Mouse (Mus musculus): ENCODE results near the gene Tmem11. TPM values are rescaled to one million over a fixed set of nuclear protein-coding genes. Genes with fewer than 3 reads are reported as not detected.
"Not testable (repeated sequence)": the region's sequence is repeated elsewhere in the genome, so short reads cannot be mapped to it uniquely, and the experiment has no call there.

The Tmem11 gene
- polyA plus RNA-seq, 1 experiment, result 13.5 TPM

DNA sequence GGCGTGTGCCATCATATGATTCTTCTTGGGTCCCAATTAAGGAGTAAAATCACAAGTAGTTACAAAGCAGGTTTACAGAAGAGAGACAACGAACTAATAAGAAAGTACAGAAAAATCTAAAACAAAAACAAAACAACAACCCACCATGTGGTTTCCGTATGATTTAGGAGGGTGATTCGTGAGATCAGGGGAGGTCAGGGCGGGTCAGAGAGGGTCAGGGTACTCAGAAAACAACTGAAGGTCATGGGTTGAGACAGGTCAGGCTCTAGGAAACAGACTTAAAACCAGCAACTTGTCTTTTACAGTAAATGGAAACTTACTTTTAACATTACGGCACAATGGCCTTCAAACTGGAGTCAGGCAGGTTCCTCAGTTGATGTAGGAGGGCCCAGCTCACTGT is 11.2 kb upstream of the Tmem11 start:
- Histone ChIP-seq H3K4me1 (no peaks in the 10 kb centered on the region), H3K36me3 (replicated peaks; ENCODE audit: low read length) (no peaks in the 10 kb centered on the region), H3K4me3 (replicated peaks) (no peak overlapping the region), H3K9me3 (peaks cover 3% of the 10 kb centered on the region; the same call in 1 of the 2 replicates), H3K27me3 (replicated peaks) (peaks cover 9% of the 10 kb centered on the region)
- no peak for TF ChIP-seq GATA1 (IDR thresholded peaks at IDR 0.05; ENCODE audit: borderline replicate concordance, low read length)
- TF ChIP-seq FLI1 (IDR thresholded peaks at IDR 0.05; ENCODE audit: low read length), result no peak

DNA sequence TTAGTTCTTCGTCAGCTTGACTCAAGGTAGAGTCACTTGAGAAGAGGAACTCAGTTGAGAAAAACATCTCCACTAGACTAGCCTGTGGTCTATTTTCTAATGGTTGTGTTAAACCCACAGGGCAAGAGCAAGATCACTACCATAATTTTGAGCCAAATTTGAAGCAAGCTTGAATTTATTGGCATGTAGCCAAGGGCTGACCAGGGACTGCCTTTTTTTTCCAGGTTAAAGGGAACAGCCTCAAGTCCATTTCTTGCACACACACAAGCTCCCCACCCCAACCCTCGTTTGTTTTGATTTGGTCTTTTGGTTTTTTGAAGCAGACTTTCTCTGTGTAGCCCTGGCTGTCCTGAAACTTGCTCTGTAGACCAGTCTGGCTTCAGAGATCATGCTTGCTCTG is 10.8 kb upstream of the Tmem11 start:
- Histone ChIP-seq H3K4me1 (no peaks in the 10 kb centered on the region), H3K27me3 (replicated peaks) (peaks cover 9% of the 10 kb centered on the region), H3K4me3 (replicated peaks) (no peak overlapping the region), H3K36me3 (replicated peaks; ENCODE audit: low read length) (no peaks in the 10 kb centered on the region), H3K9me3 (peaks cover 3% of the 10 kb centered on the region; the same call in 1 of the 2 replicates)
- no peak for TF ChIP-seq GATA1 (IDR thresholded peaks at IDR 0.05; ENCODE audit: borderline replicate concordance, low read length)
- TF ChIP-seq FLI1 (IDR thresholded peaks at IDR 0.05; ENCODE audit: low read length), result no peak

DNA sequence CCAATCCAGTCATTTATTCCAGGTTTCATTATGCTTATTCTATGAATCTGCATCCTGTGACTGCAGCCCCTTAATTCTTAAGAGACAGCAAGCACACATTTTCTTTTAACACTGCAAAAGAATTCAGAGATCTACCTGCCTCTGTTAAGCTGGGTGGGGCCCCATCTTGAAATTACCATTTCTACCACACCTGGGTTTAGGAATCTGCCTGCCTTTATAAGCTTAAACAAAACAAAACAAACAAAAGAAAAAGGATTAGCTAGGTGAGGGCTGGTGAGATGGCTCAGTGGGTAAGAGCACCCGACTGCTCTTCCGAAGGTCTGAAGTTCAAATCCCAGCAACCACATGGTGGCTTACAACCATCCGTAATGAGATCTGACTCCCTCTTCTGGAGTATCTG is 7.9 kb upstream of the Tmem11 start:
- not testable (repeated sequence) for H3K36me3 ChIP-seq (replicated peaks; ENCODE audit: low read length); H3K27me3 ChIP-seq (replicated peaks)
- peaks cover 14% of the 10 kb centered on the region for H3K4me1 ChIP-seq

DNA sequence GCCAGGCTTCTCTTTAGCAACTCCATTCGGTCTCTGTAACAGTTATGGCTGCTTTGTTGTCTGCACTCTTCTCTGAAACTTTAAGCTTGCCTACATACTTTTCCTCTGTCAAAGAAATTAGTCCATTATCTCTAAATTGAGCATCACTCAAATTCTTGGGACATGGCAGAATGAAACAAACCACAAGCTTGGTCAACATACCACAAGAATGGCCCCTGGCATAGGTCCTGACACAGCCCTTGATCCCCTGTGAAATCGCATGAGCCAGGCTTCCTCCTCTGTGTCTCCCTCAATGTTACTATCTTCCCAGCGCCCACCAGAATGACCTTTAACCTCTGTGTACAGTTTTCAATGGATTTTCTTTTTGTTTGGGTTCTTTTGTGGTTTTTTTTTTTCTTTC is 3.3 kb upstream of the Tmem11 start:
- Histone ChIP-seq H3K9me3 (no peaks in the 10 kb centered on the region), H3K4me1 (peaks cover 33% of the 10 kb centered on the region), H3K27me3 (replicated peaks) (no peaks in the 10 kb centered on the region), H3K4me3 (replicated peaks) (no peak overlapping the region), H3K36me3 (replicated peaks; ENCODE audit: low read length) (peaks cover 8% of the 10 kb centered on the region)
- TF ChIP-seq FLI1 (IDR thresholded peaks at IDR 0.05; ENCODE audit: low read length) (no peak), GATA1 (IDR thresholded peaks at IDR 0.05; ENCODE audit: borderline replicate concordance, low read length) (no peak)

More for the DNA sequence above, 7.9 kb upstream of the Tmem11 start:
- not testable (repeated sequence) for H3K4me3 ChIP-seq (replicated peaks); H3K9me3 ChIP-seq

DNA sequence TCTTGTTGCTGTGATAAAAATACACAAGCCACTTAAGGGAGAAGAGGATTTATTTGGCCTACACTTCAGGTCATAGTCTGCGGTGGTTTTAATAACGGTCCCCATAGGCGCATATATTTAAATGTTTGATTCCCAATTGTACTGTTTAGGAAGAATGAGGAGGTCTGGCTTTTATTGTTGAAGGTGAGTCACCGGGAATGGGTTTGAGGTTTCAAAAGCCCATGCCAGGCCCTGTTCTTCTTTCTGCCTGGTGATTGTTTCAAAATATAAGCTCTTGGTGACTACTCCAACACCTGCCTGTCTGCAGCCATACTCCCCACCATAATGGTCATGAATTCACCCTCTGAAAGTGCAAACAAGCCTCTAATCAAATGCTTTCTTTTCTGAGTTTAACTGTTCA is 1.5 kb upstream of the Tmem11 start:
- H3K9me3 ChIP-seq, result no peaks in the 10 kb centered on the region
- peaks cover 52% of the 10 kb centered on the region for H3K4me1 ChIP-seq
- TF ChIP-seq GATA1 (IDR thresholded peaks at IDR 0.05; ENCODE audit: borderline replicate concordance, low read length) (no peak), FLI1 (IDR thresholded peaks at IDR 0.05; ENCODE audit: low read length) (no peak)
- H3K27me3 ChIP-seq (replicated peaks), result no peaks in the 10 kb centered on the region
- peaks cover 13% of the 10 kb centered on the region for H3K36me3 ChIP-seq (replicated peaks; ENCODE audit: low read length)
- no peak overlapping the region for H3K4me3 ChIP-seq (replicated peaks)

DNA sequence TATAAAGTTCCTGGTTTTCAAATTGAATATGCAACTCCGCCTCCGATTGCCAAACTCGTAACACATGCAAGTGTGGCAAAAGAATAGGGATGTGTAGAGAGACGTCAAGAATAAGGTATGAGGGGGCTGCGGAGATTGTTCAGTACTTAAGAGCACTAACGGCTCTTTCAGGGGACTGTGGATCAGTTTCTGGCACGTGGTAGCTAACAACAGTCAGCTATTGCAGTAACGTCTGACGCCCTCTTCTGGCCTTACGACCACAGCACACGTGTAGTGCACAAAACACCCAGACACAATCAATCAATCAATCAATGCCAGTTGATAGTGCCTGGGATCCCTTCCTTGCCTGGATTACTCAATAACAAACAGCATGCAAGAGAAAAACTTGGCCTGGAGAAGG is 351 bp upstream of the Tmem11 start:
- TF ChIP-seq GATA1 (IDR thresholded peaks at IDR 0.05; ENCODE audit: borderline replicate concordance, low read length) (no peak), FLI1 (IDR thresholded peaks at IDR 0.05; ENCODE audit: low read length) (no peak)
- Histone ChIP-seq H3K9me3 (no peaks in the 10 kb centered on the region), H3K27me3 (replicated peaks) (no peaks in the 10 kb centered on the region), H3K4me1 (peaks cover 62% of the 10 kb centered on the region), H3K36me3 (replicated peaks; ENCODE audit: low read length) (peaks cover 24% of the 10 kb centered on the region), H3K4me3 (replicated peaks) (peak overlapping the region; percentile 100)

DNA sequence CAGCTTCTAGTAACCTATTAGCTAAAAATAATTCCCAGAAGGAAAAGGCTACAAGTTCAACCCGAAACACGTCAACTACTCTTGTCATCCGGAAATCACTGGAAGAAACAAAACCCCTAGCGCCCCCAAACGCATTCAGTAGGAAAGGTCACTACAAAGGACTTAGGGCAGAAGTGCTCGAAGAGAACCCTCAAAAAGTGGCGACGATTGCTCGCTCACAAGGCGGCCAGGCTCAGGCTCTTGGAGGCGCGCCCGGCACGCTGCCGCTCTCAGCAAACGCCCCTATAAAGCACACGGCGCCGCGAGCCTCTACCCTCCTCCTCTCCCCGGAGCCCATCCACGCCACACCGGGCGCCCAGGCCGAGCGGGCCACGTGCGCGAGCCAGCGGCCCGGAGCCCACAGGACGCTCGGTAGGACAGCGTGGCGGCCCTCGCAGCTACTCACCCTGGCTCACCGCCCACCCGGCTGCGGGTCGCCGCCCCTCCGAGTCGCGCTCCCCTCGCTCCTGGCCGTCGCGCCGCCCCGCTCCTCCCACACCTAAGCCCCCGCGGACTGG is 938 bp downstream of the Tmem11 start:
- no peaks in the 10 kb centered on the region for H3K9me3 ChIP-seq
- no peaks in the 10 kb centered on the region for H3K27me3 ChIP-seq (replicated peaks)
- peak overlapping the region; percentile 100 for H3K4me3 ChIP-seq (replicated peaks)
- peaks cover 65% of the 10 kb centered on the region for H3K4me1 ChIP-seq
- peaks cover 30% of the 10 kb centered on the region for H3K36me3 ChIP-seq (replicated peaks; ENCODE audit: low read length)
- TF ChIP-seq FLI1 (IDR thresholded peaks at IDR 0.05; ENCODE audit: low read length), result no peak
- TF ChIP-seq GATA1 (IDR thresholded peaks at IDR 0.05; ENCODE audit: borderline replicate concordance, low read length), result no peak

DNA sequence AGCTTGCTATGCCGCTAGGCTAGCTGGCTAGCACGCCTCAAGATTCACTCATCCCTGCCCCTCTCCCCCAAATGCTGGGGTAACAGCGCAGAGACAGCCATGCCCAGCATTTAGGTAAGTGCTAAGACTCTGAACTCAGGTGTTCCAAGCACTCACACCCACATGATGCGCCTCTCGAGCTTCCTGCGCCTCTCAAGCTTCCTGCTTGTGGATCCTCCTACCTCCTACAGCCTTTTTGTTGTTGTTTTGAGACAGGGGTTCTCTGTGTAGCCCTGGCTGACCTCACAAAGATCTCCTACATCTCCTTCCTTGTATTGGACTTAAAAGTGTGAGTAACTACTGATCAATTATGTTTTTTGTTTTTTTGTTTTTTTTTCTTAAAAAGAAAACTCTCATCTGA is 6.0 kb downstream of the Tmem11 start:
- Histone ChIP-seq H3K36me3 (replicated peaks; ENCODE audit: low read length) (peaks cover 59% of the 10 kb centered on the region), H3K4me1 (peaks cover 64% of the 10 kb centered on the region), H3K27me3 (replicated peaks) (no peaks in the 10 kb centered on the region), H3K4me3 (replicated peaks) (no peak overlapping the region), H3K9me3 (no peaks in the 10 kb centered on the region)
- no peak for TF ChIP-seq GATA1 (IDR thresholded peaks at IDR 0.05; ENCODE audit: borderline replicate concordance, low read length)
- TF ChIP-seq FLI1 (IDR thresholded peaks at IDR 0.05; ENCODE audit: low read length), result no peak

DNA sequence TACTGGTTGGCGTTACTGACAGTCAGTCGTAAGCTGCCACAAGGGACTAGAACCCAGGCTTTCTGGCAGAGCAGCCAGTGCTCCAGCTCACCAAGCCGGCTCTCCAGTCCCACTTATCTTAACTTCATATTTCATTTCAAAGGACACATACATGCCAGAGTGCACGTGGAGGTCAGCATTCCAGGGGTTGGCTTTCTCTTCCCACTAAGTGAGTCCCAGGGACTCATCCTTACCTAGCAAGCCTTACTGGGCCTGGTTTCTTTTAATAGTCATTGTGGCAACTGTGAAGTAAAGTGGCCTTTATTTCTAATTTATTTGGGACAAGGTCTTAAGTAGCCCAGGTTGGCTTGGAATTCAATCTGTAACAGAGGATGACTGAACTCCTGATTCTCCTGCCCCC is 7.7 kb downstream of the Tmem11 start:
- no peak for TF ChIP-seq GATA1 (IDR thresholded peaks at IDR 0.05; ENCODE audit: borderline replicate concordance, low read length)
- no peak for TF ChIP-seq FLI1 (IDR thresholded peaks at IDR 0.05; ENCODE audit: low read length)
- no peaks in the 10 kb centered on the region for H3K27me3 ChIP-seq (replicated peaks)
- H3K4me1 ChIP-seq, result peaks cover 68% of the 10 kb centered on the region
- H3K4me3 ChIP-seq (replicated peaks), result no peak overlapping the region
- H3K36me3 ChIP-seq (replicated peaks; ENCODE audit: low read length), result peaks cover 74% of the 10 kb centered on the region
- no peaks in the 10 kb centered on the region for H3K9me3 ChIP-seq

DNA sequence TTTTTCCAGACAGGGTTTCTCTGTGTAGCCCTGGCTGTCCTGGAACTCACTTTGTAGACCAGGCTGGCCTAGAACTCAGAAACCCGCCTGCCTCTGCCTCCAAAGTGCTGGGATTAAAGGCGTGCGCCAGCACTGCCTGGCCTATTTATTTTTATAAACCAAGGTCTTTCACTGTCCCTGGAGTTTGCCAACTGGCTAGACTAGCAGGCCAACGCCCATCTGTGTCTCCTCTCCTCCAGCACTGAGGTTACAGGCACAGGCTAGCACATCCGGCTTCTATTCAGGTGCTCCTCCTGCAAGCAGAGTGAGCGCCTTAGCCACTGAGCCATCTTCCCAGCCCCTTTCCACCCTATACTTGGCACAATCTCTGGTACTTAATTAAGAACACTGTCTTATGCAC is 9.6 kb downstream of the Tmem11 start:
- Histone ChIP-seq H3K36me3 (replicated peaks; ENCODE audit: low read length) (peaks cover 80% of the 10 kb centered on the region), H3K4me1 (peaks cover 54% of the 10 kb centered on the region)
- not testable (repeated sequence) for H3K27me3 ChIP-seq (replicated peaks); H3K9me3 ChIP-seq; H3K4me3 ChIP-seq (replicated peaks)

DNA sequence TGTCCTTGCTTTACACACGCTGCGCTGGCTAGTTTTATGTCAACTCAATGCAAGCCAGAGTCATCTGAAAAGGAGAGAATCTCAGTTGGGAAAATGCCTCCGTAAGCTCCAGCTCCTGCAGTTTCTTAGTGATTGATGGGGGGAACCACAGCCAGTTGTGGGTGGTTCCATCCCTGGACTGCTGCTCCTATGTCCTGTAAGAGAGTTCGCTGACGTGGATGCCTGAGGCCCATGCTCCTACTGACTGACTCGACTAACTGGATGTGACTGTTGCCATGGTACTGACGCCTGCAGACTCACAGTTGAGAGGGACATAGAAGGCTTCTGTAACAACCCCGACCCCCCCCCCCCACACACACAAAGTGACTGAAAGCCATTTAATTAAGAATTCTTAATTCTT is 11.2 kb downstream of the Tmem11 start:
- TF ChIP-seq GATA1 (IDR thresholded peaks at IDR 0.05; ENCODE audit: borderline replicate concordance, low read length), result no peak
- TF ChIP-seq FLI1 (IDR thresholded peaks at IDR 0.05; ENCODE audit: low read length), result no peak
- Histone ChIP-seq H3K4me1 (peaks cover 44% of the 10 kb centered on the region), H3K36me3 (replicated peaks; ENCODE audit: low read length) (peaks cover 87% of the 10 kb centered on the region), H3K9me3 (no peaks in the 10 kb centered on the region), H3K4me3 (replicated peaks) (no peak overlapping the region), H3K27me3 (replicated peaks) (no peaks in the 10 kb centered on the region)

Measured in megakaryocyte, embryonic 14.5 days (primary cell).